Mouse (Mus musculus): ENCODE measurements around the gene Sema6b. TPM values are rescaled to one million over a fixed set of nuclear protein-coding genes. Genes with fewer than 3 reads are reported as not detected.
"Not testable (repeated sequence)": the region's sequence is repeated elsewhere in the genome, so short reads cannot be mapped to it uniquely, and the experiment has no call there.

Sema6b gene
- polyA plus RNA-seq, 1 experiment from 2014 or later = 0.81 TPM

GRCm38 (mm10) chr17:56079921-56080320, 60.2 kb downstream of the Sema6b start:
- ATAC-seq (ENCODE audit: insufficient read depth) = no peak
- Histone ChIP-seq H3K9me3 (replicated peaks) (no peaks in the 10 kb centered on the region), H3K27ac (replicated peaks) (peak overlapping the region; percentile 82), H3K4me1 (replicated peaks) (peaks cover 49% of the 10 kb centered on the region), H3K36me3 (replicated peaks) (peaks cover 20% of the 10 kb centered on the region), H3K4me3 (replicated peaks) (peak overlapping the region; percentile 81), H3K4me2 (peak overlapping the region; percentile 99), H3K9ac (peak overlapping the region; percentile 91), H3K27me3 (no peaks in the 10 kb centered on the region)
- WGBS (ENCODE audit: insufficient replicate concordance) = under 1% methylated on average over 11 of the region's 11 CpGs

GRCm38 (mm10) chr17:56078880-56079795, 61.0 kb downstream of the Sema6b start, which contains the start of gene Hdgfl2:
Gene Hdgfl2, plus strand, starts transcription at chr17:56079634.
- Histone ChIP-seq H3K4me1 (replicated peaks) (peaks cover 55% of the 10 kb centered on the region), H3K36me3 (replicated peaks) (peaks cover 20% of the 10 kb centered on the region), H3K9ac (peak within 1 kb of the TSS; percentile 91), H3K9me3 (replicated peaks) (no peaks in the 10 kb centered on the region), H3K4me3 (replicated peaks) (peak within 1 kb of the TSS; percentile 81), H3K27ac (replicated peaks) (peak within 1 kb of the TSS; percentile 84), H3K27me3 (no peaks in the 10 kb centered on the region), H3K4me2 (peak within 1 kb of the TSS; percentile 99)
- peak; percentile 90 for ATAC-seq (ENCODE audit: insufficient read depth)
- under 1% methylated on average over 61 of the region's 61 CpGs for WGBS (ENCODE audit: insufficient replicate concordance)

- peak overlapping the region; percentile 84 for H3K27ac ChIP-seq (replicated peaks)
- H3K36me3 ChIP-seq (replicated peaks) = peaks cover 15% of the 10 kb centered on the region
- H3K9ac ChIP-seq; ATAC-seq (ENCODE audit: insufficient read depth); H3K9me3 ChIP-seq (replicated peaks); H3K27me3 ChIP-seq: not testable (repeated sequence)
- WGBS (ENCODE audit: insufficient replicate concordance) = 55% methylated on average over 9 of the region's 9 CpGs
- peaks cover 62% of the 10 kb centered on the region for H3K4me1 ChIP-seq (replicated peaks)
- peak overlapping the region; percentile 81 for H3K4me3 ChIP-seq (replicated peaks)
- H3K4me2 ChIP-seq = peak overlapping the region; percentile 99
Observed at GRCm38 (mm10) chr17:56078361-56078760, 61.8 kb downstream of the Sema6b start.

GRCm38 (mm10) chr17:56077523-56077922, 62.6 kb downstream of the Sema6b start:
- ATAC-seq (ENCODE audit: insufficient read depth) = no peak

GRCm38 (mm10) chr17:56074827-56075208, 65.3 kb downstream of the Sema6b start, which contains the start of gene Ubxn6:
Gene Ubxn6, minus strand, starts transcription at chr17:56075028.
- Histone ChIP-seq H3K4me3 (replicated peaks) (peak within 1 kb of the TSS; percentile 78), H3K9ac (peak within 1 kb of the TSS; percentile 70), H3K27me3 (no peaks in the 10 kb centered on the region), H3K4me1 (replicated peaks) (peaks cover 33% of the 10 kb centered on the region), H3K4me2 (peak within 1 kb of the TSS; percentile 93), H3K36me3 (replicated peaks) (peaks cover 29% of the 10 kb centered on the region), H3K9me3 (replicated peaks) (no peaks in the 10 kb centered on the region), H3K27ac (replicated peaks) (peak within 1 kb of the TSS; percentile 98)
- under 1% methylated on average over 35 of the region's 35 CpGs for WGBS (ENCODE audit: insufficient replicate concordance)
- ATAC-seq (ENCODE audit: insufficient read depth) = peak; percentile 11

More at GRCm38 (mm10) chr17:56077523-56077922, 62.6 kb downstream of the Sema6b start:
- Histone ChIP-seq H3K4me3 (replicated peaks) (no peak overlapping the region), H3K27me3 (no peaks in the 10 kb centered on the region), H3K4me1 (replicated peaks) (peaks cover 60% of the 10 kb centered on the region), H3K27ac (replicated peaks) (no peak overlapping the region), H3K9me3 (replicated peaks) (no peaks in the 10 kb centered on the region), H3K36me3 (replicated peaks) (peaks cover 9% of the 10 kb centered on the region), H3K9ac (no peak overlapping the region), H3K4me2 (no peak overlapping the region)
- 73% methylated on average over 5 of the region's 5 CpGs for WGBS (ENCODE audit: insufficient replicate concordance)

- Histone ChIP-seq H3K4me3 (replicated peaks) (peak overlapping the region; percentile 78), H3K4me1 (replicated peaks) (peaks cover 31% of the 10 kb centered on the region), H3K9me3 (replicated peaks) (no peaks in the 10 kb centered on the region), H3K4me2 (peak overlapping the region; percentile 93), H3K36me3 (replicated peaks) (peaks cover 34% of the 10 kb centered on the region), H3K27me3 (no peaks in the 10 kb centered on the region), H3K9ac (peak overlapping the region; percentile 70), H3K27ac (replicated peaks) (peak overlapping the region; percentile 98)
- WGBS (ENCODE audit: insufficient replicate concordance) = 9% methylated on average over 22 of the region's 22 CpGs
- peak; percentile 9 for ATAC-seq (ENCODE audit: insufficient read depth)
Observed at GRCm38 (mm10) chr17:56074097-56074826, 65.9 kb downstream of the Sema6b start.

Small RNA genes lying within 50 kb of the gene (microRNA-seq; reads per million reads assigned to microRNA genes)
- not detected for gene Gm44397

Other genes with a start within 250 kb of the Sema6b start
- gene Zfp959, start 248.2 kb downstream of the Sema6b start, polyA plus RNA-seq (2015; fragmentation: Nextera tagmentation; extraction: Ambion mirVana) = 5.9 and 6.0 TPM in 2 replicates
- gene Zfp119b, start 190.8 kb downstream of the Sema6b start, polyA plus RNA-seq (2015; fragmentation: Nextera tagmentation; extraction: Ambion mirVana) = 2.3 and 2.8 TPM in 2 replicates
- 9.2 and 10.0 TPM in 2 replicates for gene Ebi3, start 187.7 kb downstream of the Sema6b start, polyA plus RNA-seq (2015; fragmentation: Nextera tagmentation; extraction: Ambion mirVana)
- 7.2 and 9.7 TPM in 2 replicates for gene Yju2, start 181.2 kb downstream of the Sema6b start, polyA plus RNA-seq (2015; fragmentation: Nextera tagmentation; extraction: Ambion mirVana)
- gene Shd, start 169.9 kb downstream of the Sema6b start, polyA plus RNA-seq (2015; fragmentation: Nextera tagmentation; extraction: Ambion mirVana) = 0.18 and 0.32 TPM in 2 replicates
- gene Fsd1, start 153.8 kb downstream of the Sema6b start, polyA plus RNA-seq (2015; fragmentation: Nextera tagmentation; extraction: Ambion mirVana) = 0.13 and 0.50 TPM in 2 replicates
- 3.3 and 3.9 TPM in 2 replicates for gene Stap2, start 134.8 kb downstream of the Sema6b start, polyA plus RNA-seq (2015; fragmentation: Nextera tagmentation; extraction: Ambion mirVana)
- 20.4 and 21.0 TPM in 2 replicates for gene Mpnd, start 134.6 kb downstream of the Sema6b start, polyA plus RNA-seq (2015; fragmentation: Nextera tagmentation; extraction: Ambion mirVana)
- gene Sh3gl1, start 103.7 kb downstream of the Sema6b start, polyA plus RNA-seq (2015; fragmentation: Nextera tagmentation; extraction: Ambion mirVana) = 44.0 and 50.7 TPM in 2 replicates
- 16.6 and 18.5 TPM in 2 replicates for gene Chaf1a, start 99.9 kb downstream of the Sema6b start, polyA plus RNA-seq (2015; fragmentation: Nextera tagmentation; extraction: Ambion mirVana)
- 12.5 and 13.0 TPM in 2 replicates for gene Ubxn6, start 65.3 kb downstream of the Sema6b start, polyA plus RNA-seq (2015; fragmentation: Nextera tagmentation; extraction: Ambion mirVana)
- gene Hdgfl2, start 60.7 kb downstream of the Sema6b start, polyA plus RNA-seq (2015; fragmentation: Nextera tagmentation; extraction: Ambion mirVana) = 42.7 and 43.0 TPM in 2 replicates
- gene Plin4, start 30.5 kb downstream of the Sema6b start, polyA plus RNA-seq (2015; fragmentation: Nextera tagmentation; extraction: Ambion mirVana) = 0.02 and 0.06 TPM in 2 replicates
- 1.3 and 3.7 TPM in 2 replicates for gene Plin5, start 22.7 kb downstream of the Sema6b start, polyA plus RNA-seq (2015; fragmentation: Nextera tagmentation; extraction: Ambion mirVana)
- gene Lrg1, start 18.3 kb downstream of the Sema6b start, polyA plus RNA-seq (2015; fragmentation: Nextera tagmentation; extraction: Ambion mirVana) = 3.2 and 4.0 TPM in 2 replicates
- gene Tnfaip8l1, start 22.1 kb upstream of the Sema6b start, polyA plus RNA-seq (2015; fragmentation: Nextera tagmentation; extraction: Ambion mirVana) = 2.7 and 3.1 TPM in 2 replicates
- gene Mydgf, start 43.6 kb upstream of the Sema6b start, polyA plus RNA-seq (2015; fragmentation: Nextera tagmentation; extraction: Ambion mirVana) = 58.6 and 66.4 TPM in 2 replicates
- 19.6 and 22.9 TPM in 2 replicates for gene Dpp9, start 78.6 kb upstream of the Sema6b start, polyA plus RNA-seq (2015; fragmentation: Nextera tagmentation; extraction: Ambion mirVana)
- 5.7 and 6.4 TPM in 2 replicates for gene Fem1a, start 116.5 kb upstream of the Sema6b start, polyA plus RNA-seq (2015; fragmentation: Nextera tagmentation; extraction: Ambion mirVana)
- 3.2 and 3.7 TPM in 2 replicates for gene Ticam1, start 136.4 kb upstream of the Sema6b start, polyA plus RNA-seq (2015; fragmentation: Nextera tagmentation; extraction: Ambion mirVana)
- 33.3 and 36.0 TPM in 2 replicates for gene Plin3, start 152.5 kb upstream of the Sema6b start, polyA plus RNA-seq (2015; fragmentation: Nextera tagmentation; extraction: Ambion mirVana)
- not detected in 2 replicates for gene Arrdc5, start 159.9 kb upstream of the Sema6b start, polyA plus RNA-seq (2015; fragmentation: Nextera tagmentation; extraction: Ambion mirVana)
- gene Uhrf1, start 163.0 kb upstream of the Sema6b start, polyA plus RNA-seq (2015; fragmentation: Nextera tagmentation; extraction: Ambion mirVana) = 96.8 and 109 TPM in 2 replicates
- 7.0 and 9.5 TPM in 2 replicates for gene Kdm4b, start 185.7 kb upstream of the Sema6b start, polyA plus RNA-seq (2015; fragmentation: Nextera tagmentation; extraction: Ambion mirVana)

Measured in liver, embryonic 15.5 days (tissue).